Mouse (Mus musculus): Measurements from ENCODE around the gene Eef1e1.

DNA sequence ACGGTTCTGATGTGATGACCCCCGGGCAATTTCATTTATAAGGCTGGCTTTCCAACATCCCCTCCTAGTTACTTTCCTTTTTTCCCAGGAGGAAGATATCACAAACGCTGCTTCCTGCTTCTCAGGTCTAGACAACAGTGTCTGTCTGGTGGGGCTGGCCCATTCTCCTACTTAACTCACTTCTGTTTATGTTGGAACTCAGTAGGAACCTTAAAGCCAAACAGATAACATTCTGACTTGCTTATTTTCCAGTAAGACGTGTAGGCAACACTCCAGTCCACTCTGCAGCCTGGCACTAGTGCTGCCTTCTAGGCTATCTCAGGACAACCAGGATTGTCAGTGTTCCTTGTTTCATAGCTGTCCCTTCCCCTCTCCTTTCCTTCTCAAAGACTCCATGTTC lies 9.8 kb downstream of the Eef1e1 start:
- TF ChIP-seq GATA1 (IDR thresholded peaks at IDR 0.05; ENCODE audit: borderline replicate concordance, low read length) (no peak), FLI1 (IDR thresholded peaks at IDR 0.05; ENCODE audit: low read length) (no peak)

All from megakaryocyte, embryonic 14.5 days (primary cell).